Mouse (Mus musculus) layer of hippocampus, adult 9-10 months (tissue): ENCODE measurements at regions not wholly inside any gene's neighbourhood (a gene's known extent, or its start where the extent isn't known, plus 50 kb on each side); places are given as distances from the start of the nearest gene placed in this dataset.

Experiments
- DNase-seq: peaks from one replicate; pipeline ENCODE4 v3.0.0; 2022; ENCODE audit warnings: low spot score

DNA sequence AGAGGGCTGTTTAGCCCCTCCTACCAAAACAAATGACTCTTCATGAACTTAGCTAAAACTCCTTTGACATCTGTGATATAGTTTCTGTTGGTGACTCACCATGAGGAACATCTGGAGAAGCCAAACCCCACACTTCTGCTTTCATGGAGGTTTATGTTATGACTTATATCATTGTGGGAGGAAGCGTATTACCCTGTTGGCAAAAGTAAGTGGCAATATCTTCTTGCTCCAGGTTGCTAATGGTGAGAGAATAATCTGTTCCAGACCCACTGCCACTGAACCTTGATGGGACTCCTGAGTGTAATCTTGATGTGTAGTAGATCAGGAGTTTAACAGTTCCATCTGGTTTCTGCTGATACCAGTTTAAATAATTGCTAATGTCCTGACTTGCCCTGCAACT lies 1096.2 kb upstream of the Tacstd2 start:
- DNase-seq: no peak

- DNase-seq: no peak
Observed at GRCm38 (mm10) chr6:68606033-68606432, 1070.4 kb upstream of the Tacstd2 start.
